In the genomic region with DNA sequence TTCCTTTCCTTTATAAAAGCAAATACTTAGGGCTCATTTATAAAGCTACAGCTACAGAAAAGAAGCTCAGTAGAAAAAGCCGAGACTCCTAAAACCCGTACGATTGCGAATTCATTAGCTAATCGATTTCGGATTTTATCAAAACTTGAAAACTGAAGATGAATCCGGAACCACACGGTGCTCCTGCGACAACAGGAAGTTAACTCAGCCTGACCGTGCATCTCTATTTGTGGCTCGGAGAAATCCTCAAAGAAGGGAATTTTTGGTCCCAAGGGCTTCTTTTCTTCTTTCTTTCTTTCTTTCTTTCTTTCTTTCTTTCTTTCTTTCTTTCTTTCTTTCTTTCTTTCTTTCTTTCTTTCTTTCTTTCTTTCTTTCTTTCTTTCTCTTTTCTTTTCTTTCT, we compare ENCODE assay signal across 8 mouse cellular contexts.
DNase-seq lines count a peak whose midpoint lies in the region; ATAC-seq and TF ChIP-seq lines count a peak whose summit lies in the region.
"Not testable (repeated sequence)": the region's sequence is repeated elsewhere in the genome, so short reads cannot be mapped to it uniquely, and the experiment has no call there.

No protein-coding gene starts in this region.

- H3K27ac ChIP-seq in hindbrain, embryonic 15.5 days (replicated peaks); liver, postnatal 0 days (ENCODE audit: low read depth); neural tube, embryonic 14.5 days (ENCODE audit: low read depth, low read length): not testable (repeated sequence)

- H3K4me2 ChIP-seq in hindbrain, embryonic 15.5 days, result peak overlapping the region; percentile 49
- peak overlapping the region; percentile 58 for H3K4me2 ChIP-seq in liver, postnatal 0 days (ENCODE audit: low read depth, low read length)
- peak overlapping the region; percentile 11; the same call in 1 of the 2 replicates for H3K4me2 ChIP-seq in neural tube, embryonic 14.5 days (ENCODE audit: low read depth, low read length)

- H3K4me3 ChIP-seq in hindbrain, embryonic 15.5 days, result peak overlapping the region; percentile 41
- H3K4me3 ChIP-seq in liver, postnatal 0 days (ENCODE audit: low read depth, low read length), result peak overlapping the region; percentile 39
- H3K4me3 ChIP-seq in neural tube, embryonic 14.5 days (ENCODE audit: low read depth, low read length), result peak overlapping the region; percentile 32

- not testable (repeated sequence) for H3K36me3 ChIP-seq in hindbrain, embryonic 15.5 days; liver, postnatal 0 days (replicated peaks; ENCODE audit: insufficient read depth, low read length); neural tube, embryonic 14.5 days (ENCODE audit: control insufficient read depth, insufficient read depth, low read length)

- not testable (repeated sequence) for ATAC-seq in hindbrain, embryonic 15.5 days (ENCODE audit: low FRiP score, low read depth)
- ATAC-seq in liver, postnatal 0 days, result peak; percentile 89
- peak; percentile 89 for ATAC-seq in neural tube, embryonic 14.5 days (ENCODE audit: low read depth)

- not testable (repeated sequence) for H3K9me3 ChIP-seq in hindbrain, embryonic 15.5 days; liver, postnatal 0 days (ENCODE audit: low read length); neural tube, embryonic 14.5 days (ENCODE audit: control insufficient read depth, low read length)

- TF ChIP-seq EP300 in liver, postnatal 0 days (IDR thresholded peaks at IDR 0.05; ENCODE audit: low read depth), result not testable (repeated sequence)

- not testable (repeated sequence) for TF ChIP-seq CTCF in liver, postnatal 0 days (IDR thresholded peaks at IDR 0.05; ENCODE audit: low read depth)

- H3K27me3 ChIP-seq in hindbrain, embryonic 15.5 days; liver, postnatal 0 days (ENCODE audit: insufficient read depth, low read length); neural tube, embryonic 14.5 days (ENCODE audit: control insufficient read depth, insufficient read depth, low read length): not testable (repeated sequence)

- WGBS in hindbrain, embryonic 15.5 days, result 23% methylated on average over 11 of the region's 11 CpGs
- 31% methylated on average over 11 of the region's 11 CpGs for WGBS in liver, postnatal 0 days (ENCODE audit: insufficient replicate concordance)
- 27% methylated on average over 11 of the region's 11 CpGs for WGBS in neural tube, embryonic 14.5 days

- DNase-seq in adrenal gland, postnatal 25 days, result peak; percentile 16
- DNase-seq in embryo, embryonic 10.5 days (ENCODE audit: low spot score), result peak; percentile 70
- peak; percentile 43 for DNase-seq in gastrocnemius, adult 18-20 months (ENCODE audit: low spot score)
- DNase-seq in layer of hippocampus, adult 9-10 months (ENCODE audit: low spot score), result peak; percentile 3
- peak; percentile 20 for DNase-seq in liver, postnatal 0 days
- DNase-seq in thymus, postnatal 4 days, result peak; percentile 16

- H3K9ac ChIP-seq in hindbrain, embryonic 15.5 days, result peak overlapping the region; percentile 37; the same call in 1 of the 2 replicates
- not testable (repeated sequence) for H3K9ac ChIP-seq in liver, postnatal 0 days (replicated peaks)
- H3K9ac ChIP-seq in neural tube, embryonic 14.5 days (replicated peaks; ENCODE audit: low read depth, low read length), result 0 out of 2 replicates have a peak overlapping the region, but pooled peaks have one; percentile 16

- H3K4me1 ChIP-seq in hindbrain, embryonic 15.5 days (replicated peaks); liver, postnatal 0 days (ENCODE audit: insufficient read depth); neural tube, embryonic 14.5 days (ENCODE audit: control insufficient read depth, insufficient read depth, low read length): not testable (repeated sequence)

Comparison
In these comparisons a context has a peak if more than half of its experiments do, and no peak if none do; other contexts are left out.
1. DNase-seq: peak in every context shown above with its lines; median percentile 70 in embryo, embryonic 10.5 days; 43 in gastrocnemius, adult 18-20 months; 20 in liver, postnatal 0 days; 16 in adrenal gland, postnatal 25 days; 16 in thymus, postnatal 4 days; 3 in layer of hippocampus, adult 9-10 months.